Mouse (Mus musculus) right cerebral cortex, adult 2 months (tissue): Measurements from ENCODE around the gene Sv2b.
"Not testable (repeated sequence)": the region's sequence is repeated elsewhere in the genome, so short reads cannot be mapped to it uniquely, and the experiment has no call there.

Experiments used
- DNase-seq, 2 experiments: peaks; one replicate each; pipeline ENCODE4 v3.0.0; 2021 to 2022; ENCODE audit warnings: low spot score in 2 of 2

The Sv2b gene

GRCm38 (mm10) chr7:75216180-75216579 is 92.9 kb downstream of the Sv2b start:
- DNase-seq = peak in 1 of 2 experiments; percentile 6

GRCm38 (mm10) chr7:75209221-75209641 is 99.8 kb downstream of the Sv2b start:
- DNase-seq = peak; percentile 58 to 64

GRCm38 (mm10) chr7:75207965-75208644 is 101.0 kb downstream of the Sv2b start:
- DNase-seq = peak; percentile 13 to 30

GRCm38 (mm10) chr7:75206671-75207070 is 102.4 kb downstream of the Sv2b start:
- DNase-seq = no peak

GRCm38 (mm10) chr7:75205386-75205785 is 103.7 kb downstream of the Sv2b start:
- DNase-seq = peak in 1 of 2 experiments; percentile 1

GRCm38 (mm10) chr7:75194919-75195230 is 114.2 kb downstream of the Sv2b start:
- DNase-seq = not testable (repeated sequence)

GRCm38 (mm10) chr7:75194158-75194918 is 114.7 kb downstream of the Sv2b start:
- DNase-seq = no peak

GRCm38 (mm10) chr7:75190192-75190591 is 118.9 kb downstream of the Sv2b start:
- no peak for DNase-seq

- no peak for DNase-seq
Measured at GRCm38 (mm10) chr7:75175042-75175441, 134.0 kb downstream of the Sv2b start.

GRCm38 (mm10) chr7:75167481-75167880 is 141.6 kb downstream of the Sv2b start:
- DNase-seq = no peak

GRCm38 (mm10) chr7:75147174-75147573 is 161.9 kb downstream of the Sv2b start:
- DNase-seq = no peak

GRCm38 (mm10) chr7:75142800-75143199 is 166.3 kb downstream of the Sv2b start:
- DNase-seq = no peak

- peak; percentile 46 to 49 for DNase-seq
Measured at GRCm38 (mm10) chr7:75141919-75142700, 167.0 kb downstream of the Sv2b start.

GRCm38 (mm10) chr7:75139306-75139705 is 169.8 kb downstream of the Sv2b start:
- no peak for DNase-seq

GRCm38 (mm10) chr7:75134710-75135617 is 174.1 kb downstream of the Sv2b start:
- DNase-seq = peak in 1 of 2 experiments; percentile 43

- no peak for DNase-seq
Measured at GRCm38 (mm10) chr7:75128036-75128435, 181.0 kb downstream of the Sv2b start.

- DNase-seq = no peak
Measured at GRCm38 (mm10) chr7:75124067-75124466, 185.0 kb downstream of the Sv2b start.

GRCm38 (mm10) chr7:75118022-75118673 is 190.9 kb downstream of the Sv2b start:
- no peak for DNase-seq

- peak; percentile 35 to 39 for DNase-seq
Measured at GRCm38 (mm10) chr7:75110689-75111088, 198.4 kb downstream of the Sv2b start.

- DNase-seq = peak in 1 of 2 experiments; percentile 59
Measured at GRCm38 (mm10) chr7:75107441-75107840, 201.6 kb downstream of the Sv2b start.

GRCm38 (mm10) chr7:75103900-75104299 is 205.2 kb downstream of the Sv2b start:
- no peak for DNase-seq
